7 mouse cellular contexts compared by ENCODE assay signal in the genomic region with DNA sequence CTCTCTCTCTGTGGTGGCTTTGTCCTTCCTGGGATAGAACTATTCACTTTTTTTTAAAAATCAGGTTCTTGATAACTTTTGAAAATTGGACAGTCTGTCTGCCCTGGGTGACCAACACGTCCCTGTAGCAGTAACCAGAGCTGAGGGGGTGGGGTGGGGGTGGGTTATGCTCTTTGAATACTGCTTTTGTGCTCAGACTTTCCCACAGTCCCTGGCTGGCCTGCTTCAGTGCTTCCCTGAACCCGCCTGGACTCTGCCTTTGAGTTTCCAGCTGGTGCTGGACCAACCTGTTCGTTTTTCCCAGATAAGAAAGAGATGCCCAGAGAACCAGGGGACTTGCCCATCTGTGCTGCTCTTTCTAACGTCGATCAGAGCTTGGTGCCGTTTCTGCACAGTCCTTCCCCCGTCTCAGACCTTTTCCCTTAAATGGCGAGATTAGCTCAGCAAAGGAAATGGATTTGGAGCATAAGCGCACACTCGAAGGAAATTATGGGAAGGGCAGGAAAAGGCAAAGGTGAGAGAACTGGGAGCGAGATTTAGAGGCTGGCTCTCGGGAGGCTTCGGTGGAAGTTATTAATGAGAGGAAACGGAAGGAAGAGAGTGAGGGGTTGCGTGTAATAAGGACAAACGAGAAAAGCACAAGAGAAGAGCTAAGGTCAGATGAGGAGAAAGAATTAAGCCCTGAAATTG. TPM values are rescaled to one million over a fixed set of nuclear protein-coding genes. Genes with fewer than 3 reads are reported as not detected.
DNase-seq lines count a peak whose midpoint lies in the region; ATAC-seq lines count a peak whose summit lies in the region.

No protein-coding gene starts in this region.

- H3K9ac ChIP-seq in neural tube, embryonic 11.5 days (ENCODE audit: low read length) = no peak overlapping the region
- no peak overlapping the region for H3K9ac ChIP-seq in heart, embryonic 12.5 days

- H3K27ac ChIP-seq in neural tube, embryonic 11.5 days (ENCODE audit: low read depth, low read length) = no peak overlapping the region
- H3K27ac ChIP-seq in heart, embryonic 12.5 days (ENCODE audit: poor library complexity, severe bottlenecking) = no peak overlapping the region

- H3K9me3 ChIP-seq in neural tube, embryonic 11.5 days (ENCODE audit: control insufficient read depth, low read length) = no peaks in the 10 kb centered on the region
- no peaks in the 10 kb centered on the region for H3K9me3 ChIP-seq in heart, embryonic 12.5 days (replicated peaks)

- DNase-seq in neural tube, embryonic 11.5 days (ENCODE audit: low spot score) = no peak
- no peak for DNase-seq in neural tube, embryonic 10.5 days (ENCODE audit: extremely low spot score, low spot score)
- peak; percentile 10 to 31 for DNase-seq in kidney, postnatal 36 days
- DNase-seq in yolk sac, embryonic 10.5 days (ENCODE audit: low spot score) = no peak
- DNase-seq in left cerebral cortex, postnatal 10 days (ENCODE audit: extremely low spot score in 1 of 2, low spot score in 2 of 2) = no peak

- 43% methylated on average over 16 of the region's 16 CpGs for WGBS in neural tube, embryonic 11.5 days
- WGBS in heart, embryonic 12.5 days = 35% methylated on average over 16 of the region's 16 CpGs

- no peak overlapping the region for H3K4me3 ChIP-seq in neural tube, embryonic 11.5 days (ENCODE audit: low read depth, low read length)
- no peak overlapping the region for H3K4me3 ChIP-seq in heart, embryonic 12.5 days

- intact Hi-C loops in left cerebral cortex, postnatal 10 days (cut with DNase I) = no loop called here

- no peak overlapping the region for H3K4me2 ChIP-seq in neural tube, embryonic 11.5 days (ENCODE audit: low read depth)
- peak overlapping the region; percentile 4; the same call in 1 of the 2 replicates for H3K4me2 ChIP-seq in heart, embryonic 12.5 days

- 0 out of 2 replicates have a peak, but pooled peaks have one; percentile 50 for ATAC-seq in neural tube, embryonic 11.5 days (ENCODE audit: insufficient read depth, low FRiP score, low TSS enrichment)
- no peak for ATAC-seq in heart, embryonic 12.5 days (ENCODE audit: insufficient number of reproducible peaks, low FRiP score)
- ATAC-seq in granulocyte monocyte progenitor cell, adult 5-6 weeks (replicated peaks; ENCODE audit: poor library complexity, severe bottlenecking) = no peak

- H3K27me3 ChIP-seq in neural tube, embryonic 11.5 days (ENCODE audit: control insufficient read depth, insufficient read depth, low read length) = no peaks in the 10 kb centered on the region
- H3K27me3 ChIP-seq in heart, embryonic 12.5 days (replicated peaks) = no peaks in the 10 kb centered on the region

- H3K4me1 ChIP-seq in neural tube, embryonic 11.5 days (ENCODE audit: control insufficient read depth, insufficient read depth, low read length) = no peaks in the 10 kb centered on the region
- H3K4me1 ChIP-seq in heart, embryonic 12.5 days (replicated peaks) = peaks cover 5% of the 10 kb centered on the region; the same call in 1 of the 2 replicates

- H3K36me3 ChIP-seq in neural tube, embryonic 11.5 days (ENCODE audit: control insufficient read depth, insufficient read depth, low read length) = no peaks in the 10 kb centered on the region
- H3K36me3 ChIP-seq in heart, embryonic 12.5 days = no peaks in the 10 kb centered on the region

RNA-seq across cellular contexts. Expression of a gene that starts 50.7 kb away (rescaled TPM):
- 16.9 and 18.4 TPM in 2 replicates for polyA plus RNA-seq in neural tube, embryonic 11.5 days (2014; fragmentation: Nextera tagmentation; extraction: Ambion mirVana)
- polyA plus RNA-seq in heart, embryonic 12.5 days (2016; fragmentation: Nextera tagmentation; extraction: Ambion mirVana) = 19.9 and 20.9 TPM in 2 replicates
- total RNA-seq in granulocyte monocyte progenitor cell, adult 5-6 weeks (2014; fragmentation: Nextera tagmentation) = 100 and 123 TPM in 2 replicates
- 75.5 and 83.9 TPM in 2 replicates for total RNA-seq in granulocyte monocyte progenitor cell, adult 5-6 weeks (2017)
- total RNA-seq in left cerebral cortex, postnatal 10 days (2021) = 10 to 100 TPM; 21.1 to 21.3 TPM

Comparison
In these comparisons a context has a peak if more than half of its experiments do, and no peak if none do; other contexts are left out.
1. DNase-seq: peak in kidney, postnatal 36 days (2 of 2); none in neural tube, embryonic 11.5 days (single experiment), neural tube, embryonic 10.5 days (single experiment), yolk sac, embryonic 10.5 days (single experiment) and left cerebral cortex, postnatal 10 days (0 of 2).